Mouse (Mus musculus) central nervous system, embryonic 14 days (tissue): ENCODE results near the gene Cpt1b. TPM values are rescaled to one million over a fixed set of nuclear protein-coding genes. Genes with fewer than 3 reads are reported as not detected.

Experiments used
- polyA plus RNA-seq: library from polyadenylated mRNA; depleted of rRNA; stranded (reverse); fragments of >200 nt; gene quantifications from 2 replicates; pipeline ENCODE4 v1.2.3, GENCODE M21; 2012; rRNA removed

The Cpt1b gene
- 7.6 and 8.0 TPM in 2 replicates for polyA plus RNA-seq

DNA sequence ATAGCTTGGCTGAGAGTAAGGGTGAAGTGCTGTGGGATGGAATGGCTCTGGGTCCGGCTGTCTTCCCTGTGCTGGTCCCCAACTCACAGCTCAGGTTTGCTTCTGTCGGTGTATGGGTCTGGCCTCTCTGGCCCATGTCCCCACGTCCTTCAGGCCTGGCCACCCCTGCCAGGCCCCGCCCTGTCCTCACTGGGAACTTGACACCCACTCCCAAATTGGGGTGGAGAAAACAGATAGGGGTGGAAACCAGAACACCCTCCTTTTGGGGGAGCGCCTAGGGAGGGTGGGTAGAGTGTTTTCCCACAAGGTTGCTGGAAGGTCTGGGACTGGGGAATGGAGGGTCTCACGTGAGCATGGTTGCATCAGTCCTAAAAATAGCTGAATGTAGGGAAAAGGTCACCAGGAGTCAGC, at the start of gene Cpt1b:
Gene Cpt1b, minus strand, starts transcription at position 153 of the 411 bp plus-strand sequence.

GRCm38 (mm10) chr15:89453865-89454478, 28.3 kb upstream of the Cpt1b start, which contains the start of gene Mapk8ip2:
Gene Mapk8ip2 (plus strand): TSS chr15:89453913.

DNA sequence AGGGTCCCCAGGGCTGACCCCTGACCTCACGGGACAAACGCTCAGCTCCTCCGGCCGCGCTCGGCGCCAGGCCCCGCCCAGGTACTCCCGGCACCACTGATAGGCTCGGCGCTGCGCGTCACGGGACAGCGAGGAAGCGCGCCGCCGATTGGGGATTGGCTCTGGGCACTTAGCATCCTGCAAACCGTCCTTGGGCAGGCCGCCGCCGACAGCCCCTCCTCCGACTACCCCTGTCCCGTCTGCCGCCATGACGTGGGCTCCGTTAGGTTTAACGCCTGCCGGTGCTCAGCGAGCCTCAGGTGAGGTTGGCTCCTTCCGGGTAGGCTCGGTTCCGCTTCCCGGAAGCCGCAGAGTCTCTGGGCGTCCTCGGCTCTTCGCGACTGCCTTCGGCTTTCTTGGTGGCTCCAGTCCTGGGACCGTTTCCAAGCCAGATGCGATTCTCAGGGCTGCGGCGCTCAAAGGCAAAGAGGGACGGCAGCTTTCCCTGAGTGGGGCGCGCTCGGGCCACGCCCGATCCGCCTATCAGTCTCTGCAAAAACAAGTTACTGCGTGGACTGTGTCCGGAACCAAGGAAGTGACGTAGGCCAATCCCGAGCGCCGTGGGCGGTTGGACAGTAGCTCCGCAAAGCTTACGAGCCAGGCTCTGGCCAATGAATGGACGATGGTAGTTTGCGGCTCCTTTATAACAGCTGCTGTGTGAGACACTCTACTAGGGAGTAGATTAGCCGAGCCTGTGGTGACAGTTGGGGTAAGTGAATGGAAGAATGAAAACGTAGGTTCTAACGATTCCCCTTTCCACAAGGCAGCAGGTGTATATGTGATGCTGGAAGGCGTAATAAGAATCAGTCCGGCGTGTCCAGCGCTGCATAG, 3.9 kb upstream of the Cpt1b start, which contains the start of the genes C730034F03Rik, Gm44502 and Chkb:
Gene C730034F03Rik, plus strand, starts transcription at position 238 of the 870 bp plus-strand sequence.
Gene Gm44502, minus strand, starts transcription at position 345 of the 870 bp plus-strand sequence.
Gene Chkb, minus strand, starts transcription at position 557 of the 870 bp plus-strand sequence.

DNA sequence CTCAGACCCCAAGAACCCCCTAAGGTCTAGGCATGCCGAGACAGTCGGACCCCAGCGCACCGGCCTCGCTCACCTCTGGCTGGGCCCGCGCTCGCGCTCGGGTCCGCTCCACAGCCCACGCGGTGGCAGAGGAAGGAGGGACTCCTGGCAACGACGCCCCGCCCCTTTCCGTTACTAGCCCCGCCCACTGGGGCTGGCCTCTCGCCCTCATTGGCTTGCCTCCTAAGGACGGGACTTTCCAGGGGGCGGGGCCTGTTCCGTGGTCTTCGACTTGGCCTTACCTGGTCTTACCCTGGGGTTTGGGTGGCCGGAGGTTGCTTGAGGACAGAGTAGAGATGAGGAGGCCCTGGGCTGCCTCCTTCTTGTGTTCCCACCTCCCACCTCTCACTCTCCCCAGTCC, 15.5 kb downstream of the Cpt1b start, which contains the start of gene Syce3:
Gene Syce3, minus strand, starts transcription at position 386 of the 400 bp plus-strand sequence.

GRCm38 (mm10) chr15:89384617-89385016, 41.0 kb downstream of the Cpt1b start, which contains the start of gene Klhdc7b:
Gene Klhdc7b (plus strand): TSS chr15:89384917.

GRCm38 (mm10) chr15:89378831-89379401, 46.7 kb downstream of the Cpt1b start, which contains the start of gene Odf3b:
Gene Odf3b (minus strand): TSS chr15:89379282.

GRCm38 (mm10) chr15:89376957-89377356, 48.7 kb downstream of the Cpt1b start, which contains the start of gene Tymp:
Gene Tymp (minus strand): TSS chr15:89377039.

DNA sequence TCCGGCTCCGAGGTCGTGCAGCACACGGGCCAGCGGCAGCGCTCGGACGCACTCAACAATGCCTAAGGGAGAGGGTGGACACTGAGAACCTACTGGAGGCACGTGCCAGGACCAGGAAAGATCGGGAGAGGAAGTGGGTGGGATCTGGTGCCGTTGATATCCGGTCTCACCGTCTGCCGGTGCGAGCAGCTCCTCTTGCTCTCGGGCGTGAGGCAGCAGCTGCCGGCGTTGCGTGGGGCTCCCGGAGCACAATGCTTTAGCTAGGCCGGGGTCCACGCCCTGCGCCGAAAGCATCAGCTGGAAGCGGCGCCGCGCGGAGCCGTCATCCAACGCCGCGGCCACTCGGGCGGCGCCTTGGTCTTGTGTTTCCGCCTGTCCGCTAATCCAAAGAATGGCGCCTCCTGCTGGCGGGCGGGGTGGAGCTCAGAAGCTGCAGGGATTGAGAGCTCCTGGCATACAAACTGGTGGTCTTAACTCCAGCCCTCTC, 51.9 kb downstream of the Cpt1b start, which contains the start of gene Sco2:
Gene Sco2, minus strand, starts transcription at position 85 of the 487 bp plus-strand sequence.

Other genes starting within 250 kb of the Cpt1b start
- 177 and 193 TPM in 2 replicates for gene Plxnb2, start 245.1 kb downstream of the Cpt1b start, polyA plus RNA-seq
- 137 and 147 TPM in 2 replicates for gene Dennd6b, start 229.4 kb downstream of the Cpt1b start, polyA plus RNA-seq
- 132 and 154 TPM in 2 replicates for gene Ppp6r2, start 214.3 kb downstream of the Cpt1b start, polyA plus RNA-seq
- 177 and 203 TPM in 2 replicates for gene Sbf1, start 110.6 kb downstream of the Cpt1b start, polyA plus RNA-seq
- 0.04 and 0.06 TPM in 2 replicates for gene Adm2, start 103.1 kb downstream of the Cpt1b start, polyA plus RNA-seq
- gene Miox, start 91.5 kb downstream of the Cpt1b start, polyA plus RNA-seq = not detected in 2 replicates
- 28.3 and 34.0 TPM in 2 replicates for gene Lmf2, start 70.2 kb downstream of the Cpt1b start, polyA plus RNA-seq
- 118 and 120 TPM in 2 replicates for gene Ncaph2, start 70.1 kb downstream of the Cpt1b start, polyA plus RNA-seq
- 26.9 and 27.1 TPM in 2 replicates for gene Sco2, start 52.0 kb downstream of the Cpt1b start, polyA plus RNA-seq
- 2.6 and 2.8 TPM in 2 replicates for gene Tymp, start 48.8 kb downstream of the Cpt1b start, polyA plus RNA-seq
- 3.2 and 3.6 TPM in 2 replicates for gene Odf3b, start 46.6 kb downstream of the Cpt1b start, polyA plus RNA-seq
- 0.01 TPM in 1 of 2 replicates, not detected in the other for gene Klhdc7b, start 40.9 kb downstream of the Cpt1b start, polyA plus RNA-seq
- not detected in 2 replicates for gene Syce3, start 15.4 kb downstream of the Cpt1b start, polyA plus RNA-seq
- 3.0 and 3.3 TPM in 2 replicates for gene C730034F03Rik, start 3.7 kb upstream of the Cpt1b start, polyA plus RNA-seq
- gene Gm44502, start 3.8 kb upstream of the Cpt1b start, polyA plus RNA-seq = 0.28 and 0.29 TPM in 2 replicates
- gene Chkb, start 4.0 kb upstream of the Cpt1b start, polyA plus RNA-seq = 86.7 and 102 TPM in 2 replicates
- 68.3 and 76.1 TPM in 2 replicates for gene Mapk8ip2, start 28.1 kb upstream of the Cpt1b start, polyA plus RNA-seq
- gene Arsa, start 51.6 kb upstream of the Cpt1b start, polyA plus RNA-seq = 22.9 and 28.1 TPM in 2 replicates
- 25.9 and 30.0 TPM in 2 replicates for gene Shank3, start 73.8 kb upstream of the Cpt1b start, polyA plus RNA-seq
- gene Acr, start 142.5 kb upstream of the Cpt1b start, polyA plus RNA-seq = 7.3 and 8.0 TPM in 2 replicates
- gene Rabl2, start 166.1 kb upstream of the Cpt1b start, polyA plus RNA-seq = 99.4 and 109 TPM in 2 replicates